Mouse (Mus musculus) neural tube, embryonic 11.5 days (tissue): Measurements from ENCODE around the gene Mgea5. TPM values are rescaled to one million over a fixed set of nuclear protein-coding genes. Genes with fewer than 3 reads are reported as not detected.

ENCODE experiments used
- ATAC-seq: fragments of 200-750 bp; cut with Nextera tagmentation; 2 replicates; pipeline ENCODE4 v1.8.0; 2017; ENCODE audit warnings: moderate number of reproducible peaks, mild to moderate bottlenecking, moderate TSS enrichment, moderate library complexity; ENCODE audit not compliant: insufficient read depth, low FRiP score, low TSS enrichment
- DNase-seq: peaks from one replicate; pipeline ENCODE4 v3.0.0-alpha.2; 2015; ENCODE audit warnings: low spot score
- H3K27ac ChIP-seq: fragments of 300-500 bp; sonication (generic); 2 replicates; pipeline ENCODE4 v1.5.1; 2014; ENCODE audit warnings: low read depth, mild to moderate bottlenecking, low read length
- H3K27me3 ChIP-seq: fragments of 300-500 bp; sonication (generic); 2 replicates; pipeline ENCODE4 v1.6.1; 2014; ENCODE audit warnings: mild to moderate bottlenecking, low read length, mixed read lengths; ENCODE audit not compliant: control insufficient read depth, insufficient read depth
- H3K36me3 ChIP-seq: fragments of 300-500 bp; sonication (generic); 2 replicates; pipeline ENCODE4 v1.6.1; 2014; ENCODE audit warnings: mild to moderate bottlenecking, low read length, moderate library complexity, mixed read lengths; ENCODE audit not compliant: control insufficient read depth, insufficient read depth
- H3K4me1 ChIP-seq: fragments of 300-500 bp; sonication (generic); 2 replicates; pipeline ENCODE4 v1.6.1; 2014; ENCODE audit warnings: low read length, mixed read lengths; ENCODE audit not compliant: control insufficient read depth, insufficient read depth
- H3K4me2 ChIP-seq: fragments of 300-500 bp; sonication (generic); 2 replicates; pipeline ENCODE4 v1.6.1; 2014; ENCODE audit warnings: low read depth, mild to moderate bottlenecking, moderate library complexity
- H3K4me3 ChIP-seq: fragments of 300-500 bp; sonication (generic); 2 replicates; pipeline ENCODE4 v1.5.1; 2014; ENCODE audit warnings: low read depth, low read length
- H3K9ac ChIP-seq: fragments of 300-500 bp; sonication (generic); 2 replicates; pipeline ENCODE4 v1.6.1; 2014; ENCODE audit warnings: mild to moderate bottlenecking, low read length
- H3K9me3 ChIP-seq: fragments of 300-500 bp; sonication (generic); 2 replicates; pipeline ENCODE4 v1.6.1; 2016; ENCODE audit warnings: low read length; ENCODE audit not compliant: control insufficient read depth
- WGBS: fragments of 180-500 bp; shearing (Covaris S2); extraction: QIAGEN DNeasy Blood & Tissue Kit; methylation state at CpG from one replicate; pipeline ENCODE4 v1.1.7; 2014; 5-methylcytosine and 5-hydroxymethylcytosine counted together
- polyA plus RNA-seq: library from polyadenylated mRNA; unstranded; fragments of >200 nt; fragmentation: Nextera tagmentation; extraction: Ambion mirVana; gene quantifications from 2 replicates; pipeline ENCODE4 v1.2.1, GENCODE M21; 2014

Gene Mgea5
- polyA plus RNA-seq, 1 experiment from 2014 or later = 65.8 TPM

GRCm38 (mm10) chr19:45815831-45816405, 32.3 kb upstream of the Mgea5 start, which contains the start of gene Kcnip2:
Gene Kcnip2 (minus strand): TSS chr19:45816061.
- peak; percentile 31 for ATAC-seq
- H3K9me3 ChIP-seq = no peaks in the 10 kb centered on the region
- H3K36me3 ChIP-seq = no peaks in the 10 kb centered on the region
- peaks cover 7% of the 10 kb centered on the region; the same call in 1 of the 2 replicates for H3K27me3 ChIP-seq
- H3K4me2 ChIP-seq = peak within 1 kb of the TSS; percentile 81
- WGBS = 1% methylated on average over 23 of the region's 29 CpGs
- peak within 1 kb of the TSS; percentile 22 for H3K4me3 ChIP-seq
- peak; percentile 61 for DNase-seq
- H3K27ac ChIP-seq = no peak within 1 kb of the TSS; the same call in 1 of the 2 replicates
- peaks cover 14% of the 10 kb centered on the region for H3K4me1 ChIP-seq
- H3K9ac ChIP-seq = peak within 1 kb of the TSS; percentile 50

- Histone ChIP-seq H3K27me3 (peaks cover 7% of the 10 kb centered on the region; the same call in 1 of the 2 replicates), H3K36me3 (no peaks in the 10 kb centered on the region), H3K9ac (no peak overlapping the region; the same call in 1 of the 2 replicates), H3K4me2 (peak overlapping the region; percentile 81), H3K27ac (no peak overlapping the region), H3K4me1 (peaks cover 14% of the 10 kb centered on the region), H3K4me3 (no peak overlapping the region), H3K9me3 (no peaks in the 10 kb centered on the region)
- 51% methylated on average over 10 of the region's 10 CpGs for WGBS
- ATAC-seq = no peak
- DNase-seq = no peak
Measured at GRCm38 (mm10) chr19:45815170-45815569, 31.5 kb upstream of the Mgea5 start.

DNA sequence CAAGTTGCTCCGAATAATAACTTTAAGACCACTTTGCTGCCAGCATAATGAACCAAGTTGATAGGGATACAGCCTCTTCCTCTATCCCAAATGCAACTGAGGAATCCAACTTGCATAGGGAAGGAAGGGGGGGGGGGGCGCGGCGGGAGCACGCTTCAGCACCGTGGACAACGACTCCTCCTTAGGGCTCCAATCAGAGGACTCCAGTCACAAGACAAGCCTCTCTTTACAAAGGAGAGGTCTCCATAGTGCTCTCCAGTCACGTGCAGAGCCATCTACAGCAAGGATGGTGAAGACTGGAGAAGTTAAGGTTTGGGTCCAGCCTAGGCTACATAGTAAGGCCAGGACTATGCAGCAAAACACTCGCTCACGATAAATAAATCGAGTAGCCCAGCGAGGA, 30.2 kb upstream of the Mgea5 start:
- Histone ChIP-seq H3K27ac (no peak overlapping the region), H3K27me3 (peaks cover 7% of the 10 kb centered on the region; the same call in 1 of the 2 replicates), H3K4me1 (peaks cover 14% of the 10 kb centered on the region), H3K4me3 (no peak overlapping the region), H3K36me3 (no peaks in the 10 kb centered on the region), H3K9me3 (no peaks in the 10 kb centered on the region), H3K4me2 (no peak overlapping the region), H3K9ac (no peak overlapping the region)
- 11% methylated on average over 11 of the region's 12 CpGs for WGBS
- DNase-seq (no peak), ATAC-seq (no peak)

- no peaks in the 10 kb centered on the region for H3K36me3 ChIP-seq
- no peak for ATAC-seq
- peaks cover 7% of the 10 kb centered on the region; the same call in 1 of the 2 replicates for H3K27me3 ChIP-seq
- no peaks in the 10 kb centered on the region for H3K9me3 ChIP-seq
- H3K4me1 ChIP-seq = peaks cover 14% of the 10 kb centered on the region
- no peak overlapping the region for H3K4me3 ChIP-seq
- H3K4me2 ChIP-seq = no peak overlapping the region
- no peak overlapping the region for H3K27ac ChIP-seq
- WGBS = 9% methylated on average over 11 of the region's 11 CpGs
- peak; percentile 84 for DNase-seq
- H3K9ac ChIP-seq = no peak overlapping the region
Measured at GRCm38 (mm10) chr19:45813263-45813662, 29.6 kb upstream of the Mgea5 start.

DNA sequence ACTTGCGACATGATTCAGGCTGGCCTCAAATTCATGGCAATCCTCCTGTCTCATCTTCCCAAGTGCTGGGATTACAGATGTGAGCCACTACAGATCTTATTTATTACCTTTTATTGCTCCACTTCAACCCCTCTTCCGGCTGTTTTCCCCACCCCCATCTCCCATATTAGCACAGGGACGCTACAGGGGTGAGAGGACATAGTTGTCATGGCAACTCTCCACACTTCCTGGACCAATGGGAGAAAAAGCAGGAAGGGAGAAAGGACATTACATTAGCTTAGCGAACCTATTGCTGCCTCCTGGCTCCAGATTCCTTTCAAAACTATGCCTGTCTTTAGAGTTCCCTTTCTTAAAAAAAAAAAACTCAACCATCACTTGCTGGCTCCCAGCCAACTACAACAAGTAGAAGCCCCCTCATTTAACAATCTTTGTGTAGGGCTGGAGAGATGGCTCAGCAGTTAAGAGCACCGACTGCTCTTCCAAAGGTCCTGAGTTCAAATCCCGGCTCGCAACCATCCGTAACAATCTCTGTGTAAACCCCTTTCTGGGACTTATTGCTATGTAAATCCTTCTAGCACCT, 29.1 kb upstream of the Mgea5 start:
- H3K9ac ChIP-seq = no peak overlapping the region; the same call in 1 of the 2 replicates
- DNase-seq = no peak
- WGBS = 13% methylated on average over 8 of the region's 8 CpGs

GRCm38 (mm10) chr19:45812115-45812514, 28.5 kb upstream of the Mgea5 start:
- Histone ChIP-seq H3K9me3 (no peaks in the 10 kb centered on the region), H3K4me3 (peak overlapping the region; percentile 27), H3K9ac (peak overlapping the region; percentile 18), H3K27ac (peak overlapping the region; percentile 53; the same call in 1 of the 2 replicates), H3K4me1 (peaks cover 14% of the 10 kb centered on the region), H3K36me3 (no peaks in the 10 kb centered on the region), H3K4me2 (peak overlapping the region; percentile 48), H3K27me3 (peaks cover 7% of the 10 kb centered on the region; the same call in 1 of the 2 replicates)
- ATAC-seq (peak; percentile 68; the same call in 1 of the 2 replicates), DNase-seq (peak; percentile 47)
- 3% methylated on average over 16 of the region's 16 CpGs for WGBS

More for the DNA sequence above, 29.1 kb upstream of the Mgea5 start:
- Histone ChIP-seq H3K27me3 (peaks cover 7% of the 10 kb centered on the region; the same call in 1 of the 2 replicates), H3K4me1 (peaks cover 14% of the 10 kb centered on the region), H3K27ac (no peak overlapping the region), H3K4me2 (peak overlapping the region; percentile 48), H3K4me3 (peak overlapping the region; percentile 27; the same call in 1 of the 2 replicates), H3K36me3 (no peaks in the 10 kb centered on the region), H3K9me3 (no peaks in the 10 kb centered on the region)
- ATAC-seq = peak; percentile 39; the same call in 1 of the 2 replicates

GRCm38 (mm10) chr19:45811028-45811674, 27.5 kb upstream of the Mgea5 start:
- Histone ChIP-seq H3K4me2 (no peak overlapping the region), H3K9ac (no peak overlapping the region), H3K36me3 (no peaks in the 10 kb centered on the region), H3K9me3 (no peaks in the 10 kb centered on the region), H3K4me1 (peaks cover 14% of the 10 kb centered on the region), H3K27ac (no peak overlapping the region), H3K4me3 (no peak overlapping the region), H3K27me3 (peaks cover 7% of the 10 kb centered on the region; the same call in 1 of the 2 replicates)
- DNase-seq = peak; percentile 38
- no peak for ATAC-seq
- 47% methylated on average over 12 of the region's 12 CpGs for WGBS

DNA sequence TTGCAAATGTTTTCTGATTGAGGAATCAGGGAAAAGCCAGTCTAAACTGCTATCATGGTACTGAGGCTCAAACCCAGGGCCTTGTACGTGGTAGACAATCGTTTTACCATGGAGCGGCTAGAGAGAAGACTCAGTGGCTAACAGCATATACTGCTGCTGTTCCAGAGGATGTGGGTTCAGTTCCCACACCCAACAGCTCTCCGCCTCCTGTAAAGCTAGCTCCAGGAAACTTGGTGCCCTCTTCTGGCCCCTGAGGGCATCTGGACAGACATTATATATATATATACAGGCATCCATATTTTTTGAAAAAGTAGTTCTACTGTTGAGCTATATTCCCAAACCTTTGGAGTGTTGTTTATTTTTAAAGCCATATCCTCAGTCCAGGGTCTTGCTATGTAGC, 24.1 kb upstream of the Mgea5 start:
- H3K4me2 ChIP-seq = no peak overlapping the region
- DNase-seq (no peak), ATAC-seq (no peak)
- H3K9ac ChIP-seq = no peak overlapping the region
- no peak overlapping the region for H3K27ac ChIP-seq
- no peaks in the 10 kb centered on the region for H3K9me3 ChIP-seq
- no peak overlapping the region for H3K4me3 ChIP-seq
- WGBS = 94% methylated on average over 4 of the region's 4 CpGs
- H3K27me3 ChIP-seq = no peaks in the 10 kb centered on the region
- peaks cover 4% of the 10 kb centered on the region; the same call in 1 of the 2 replicates for H3K4me1 ChIP-seq
- H3K36me3 ChIP-seq = no peaks in the 10 kb centered on the region
